Mouse (Mus musculus) hindbrain, embryonic 12.5 days (tissue): ENCODE results near the gene Camta1. TPM values are rescaled to one million over a fixed set of nuclear protein-coding genes. Genes with fewer than 3 reads are reported as not detected.

Experiments used
- ATAC-seq: fragments of 200-750 bp; cut with Nextera tagmentation; 2 replicates; pipeline ENCODE4 v1.8.0; 2017; ENCODE audit warnings: moderate TSS enrichment; ENCODE audit not compliant: low FRiP score
- H3K27ac ChIP-seq: fragments of 300-500 bp; sonication (generic); 2 replicates; pipeline ENCODE4 v1.5.1; 2016; ENCODE audit warnings: mild to moderate bottlenecking
- H3K27me3 ChIP-seq: fragments of 300-500 bp; sonication (generic); 2 replicates; pipeline ENCODE4 v1.6.1; 2016; ENCODE audit warnings: mild to moderate bottlenecking
- H3K36me3 ChIP-seq: fragments of 300-500 bp; sonication (generic); 2 replicates; pipeline ENCODE4 v1.6.1; 2016; ENCODE audit warnings: mild to moderate bottlenecking
- H3K4me1 ChIP-seq: fragments of 300-500 bp; sonication (generic); 2 replicates; pipeline ENCODE4 v1.6.1; 2016
- H3K4me2 ChIP-seq: fragments of 300-500 bp; sonication (generic); replicated peaks from 2 replicates; pipeline ENCODE4 v1.6.1; 2016; ENCODE audit warnings: mild to moderate bottlenecking
- H3K4me3 ChIP-seq: fragments of 300-500 bp; sonication (generic); 2 replicates; pipeline ENCODE4 v1.5.1; 2016; ENCODE audit warnings: mild to moderate bottlenecking
- H3K9ac ChIP-seq: fragments of 300-500 bp; sonication (generic); 2 replicates; pipeline ENCODE4 v1.6.1; 2016; ENCODE audit warnings: mild to moderate bottlenecking, moderate library complexity
- H3K9me3 ChIP-seq: fragments of 300-500 bp; sonication (generic); replicated peaks from 2 replicates; pipeline ENCODE4 v1.6.1; 2016; ENCODE audit warnings: mild to moderate bottlenecking
- WGBS: fragments of 180-500 bp; shearing (Covaris S2); methylation state at CpG from one replicate; pipeline ENCODE4 v1.1.7; 2016; 5-methylcytosine and 5-hydroxymethylcytosine counted together
- polyA plus RNA-seq: library from polyadenylated mRNA; unstranded; fragments of >200 nt; fragmentation: Nextera tagmentation; extraction: Ambion mirVana; gene quantifications from 2 replicates; pipeline ENCODE4 v1.2.1, GENCODE M21; 2016

The Camta1 gene
- polyA plus RNA-seq, 1 experiment from 2014 or later: 136 TPM

DNA sequence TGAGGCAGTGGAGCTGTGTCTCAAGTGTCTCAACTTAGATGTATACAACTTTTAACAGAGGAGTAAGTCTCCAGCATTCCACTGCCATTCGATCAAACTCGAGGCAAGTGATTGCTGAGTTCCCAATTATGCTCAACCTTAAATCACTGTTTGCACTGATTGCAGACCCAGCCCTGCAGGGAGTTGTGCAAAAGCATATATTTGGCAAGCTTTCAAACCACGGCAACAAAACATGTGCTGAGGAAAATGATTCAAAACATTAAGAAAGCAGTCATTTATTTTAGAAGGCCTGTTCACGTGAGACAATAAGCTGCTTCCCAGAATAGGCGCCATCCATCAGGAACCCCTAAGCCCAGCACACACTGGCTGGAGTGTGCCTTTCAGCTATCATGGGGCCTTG lies 91.0 kb downstream of the Camta1 start:
- Histone ChIP-seq H3K9ac (no peak overlapping the region), H3K4me3 (no peak overlapping the region), H3K27ac (no peak overlapping the region), H3K36me3 (no peaks in the 10 kb centered on the region), H3K9me3 (no peaks in the 10 kb centered on the region), H3K4me2 (no peak overlapping the region), H3K4me1 (peaks cover 9% of the 10 kb centered on the region; the same call in 1 of the 2 replicates), H3K27me3 (no peaks in the 10 kb centered on the region)
- no peak for ATAC-seq
- 75% methylated on average over 5 of the region's 5 CpGs for WGBS

DNA sequence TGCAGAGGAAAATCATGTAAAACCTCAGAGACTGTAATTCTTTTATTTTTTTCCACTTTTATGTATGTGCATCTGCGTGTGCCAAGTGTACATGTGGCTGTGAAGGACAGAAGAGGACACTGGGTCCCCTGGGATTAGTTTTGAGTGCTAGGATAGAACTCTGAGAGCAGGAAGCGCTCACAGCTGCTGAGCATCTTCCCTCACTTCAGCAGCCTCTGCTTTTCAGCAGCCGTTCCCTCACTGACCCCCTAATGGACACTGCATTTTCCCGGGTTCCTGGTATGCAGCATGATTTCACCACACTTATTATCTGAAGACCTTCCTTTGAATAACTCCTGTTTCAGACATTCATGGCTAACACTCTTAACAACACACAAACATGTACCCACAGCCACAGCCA lies 93.9 kb downstream of the Camta1 start:
- no peak for ATAC-seq
- peaks cover 21% of the 10 kb centered on the region for H3K4me1 ChIP-seq
- H3K36me3 ChIP-seq: no peaks in the 10 kb centered on the region
- H3K27ac ChIP-seq: no peak overlapping the region
- no peak overlapping the region for H3K4me3 ChIP-seq
- H3K9ac ChIP-seq: no peak overlapping the region
- H3K9me3 ChIP-seq: no peaks in the 10 kb centered on the region
- H3K4me2 ChIP-seq: no peak overlapping the region
- H3K27me3 ChIP-seq: no peaks in the 10 kb centered on the region
- 88% methylated on average over 4 of the region's 4 CpGs for WGBS

- Histone ChIP-seq H3K9ac (no peak overlapping the region), H3K9me3 (no peaks in the 10 kb centered on the region), H3K36me3 (no peaks in the 10 kb centered on the region), H3K4me1 (peaks cover 21% of the 10 kb centered on the region), H3K4me2 (no peak overlapping the region), H3K27me3 (no peaks in the 10 kb centered on the region), H3K27ac (no peak overlapping the region), H3K4me3 (no peak overlapping the region)
- 91% methylated on average over 8 of the region's 8 CpGs for WGBS
- no peak for ATAC-seq
Measured at GRCm38 (mm10) chr4:151767361-151767760, 94.3 kb downstream of the Camta1 start.

DNA sequence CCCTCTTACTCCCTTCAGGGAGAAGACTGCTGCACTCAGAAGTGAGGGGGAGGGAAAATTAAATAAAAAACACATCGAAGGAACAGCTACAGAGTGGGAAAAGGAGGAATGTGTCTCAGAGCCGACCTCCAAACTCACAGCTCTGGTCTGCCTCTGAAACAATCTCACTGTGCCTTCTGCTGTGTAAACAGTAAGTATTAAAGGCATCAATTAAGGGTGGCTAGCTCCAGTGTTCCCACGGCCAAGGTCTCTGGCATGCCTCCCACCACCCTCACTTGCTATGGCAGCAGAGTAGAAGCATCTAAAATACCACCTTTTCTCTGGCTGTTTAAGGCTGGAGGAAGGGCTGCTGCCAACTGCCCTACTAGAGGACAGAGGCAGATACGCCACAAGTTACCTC lies 96.3 kb downstream of the Camta1 start:
- no peak overlapping the region for H3K9ac ChIP-seq
- H3K4me3 ChIP-seq: no peak overlapping the region
- H3K4me2 ChIP-seq: no peak overlapping the region
- peaks cover 16% of the 10 kb centered on the region for H3K4me1 ChIP-seq
- no peaks in the 10 kb centered on the region for H3K27me3 ChIP-seq
- no peak for ATAC-seq
- 72% methylated on average over 4 of the region's 4 CpGs for WGBS
- no peaks in the 10 kb centered on the region for H3K9me3 ChIP-seq
- no peak overlapping the region for H3K27ac ChIP-seq
- H3K36me3 ChIP-seq: no peaks in the 10 kb centered on the region

- Histone ChIP-seq H3K4me3 (no peak overlapping the region), H3K9ac (no peak overlapping the region), H3K27me3 (no peaks in the 10 kb centered on the region), H3K36me3 (no peaks in the 10 kb centered on the region), H3K4me1 (peaks cover 16% of the 10 kb centered on the region), H3K9me3 (no peaks in the 10 kb centered on the region), H3K27ac (no peak overlapping the region), H3K4me2 (no peak overlapping the region)
- WGBS: 46% methylated on average over 6 of the region's 6 CpGs
- no peak for ATAC-seq
Measured at GRCm38 (mm10) chr4:151763928-151764327, 97.7 kb downstream of the Camta1 start.

GRCm38 (mm10) chr4:151759095-151759494 lies 102.6 kb downstream of the Camta1 start:
- WGBS: 82% methylated on average over 2 of the region's 2 CpGs
- no peaks in the 10 kb centered on the region for H3K36me3 ChIP-seq
- H3K4me3 ChIP-seq: no peak overlapping the region
- no peak overlapping the region for H3K4me2 ChIP-seq
- no peak overlapping the region for H3K9ac ChIP-seq
- peaks cover 20% of the 10 kb centered on the region for H3K4me1 ChIP-seq
- ATAC-seq: no peak
- H3K9me3 ChIP-seq: no peaks in the 10 kb centered on the region
- H3K27ac ChIP-seq: no peak overlapping the region
- H3K27me3 ChIP-seq: no peaks in the 10 kb centered on the region

- no peak for ATAC-seq
- Histone ChIP-seq H3K4me2 (no peak overlapping the region), H3K27me3 (no peaks in the 10 kb centered on the region), H3K9me3 (no peaks in the 10 kb centered on the region), H3K4me3 (no peak overlapping the region), H3K27ac (no peak overlapping the region), H3K9ac (no peak overlapping the region), H3K4me1 (peaks cover 28% of the 10 kb centered on the region), H3K36me3 (no peaks in the 10 kb centered on the region)
- 87% methylated on average over 13 of the region's 13 CpGs for WGBS
Measured at GRCm38 (mm10) chr4:151758337-151758736, 103.3 kb downstream of the Camta1 start.

- H3K4me1 ChIP-seq: peaks cover 37% of the 10 kb centered on the region
- 96% methylated on average over 3 of the region's 3 CpGs for WGBS
Measured at GRCm38 (mm10) chr4:151757261-151757660, 104.4 kb downstream of the Camta1 start.

GRCm38 (mm10) chr4:151756400-151756799 lies 105.3 kb downstream of the Camta1 start:
- Histone ChIP-seq H3K4me1 (peaks cover 43% of the 10 kb centered on the region), H3K9me3 (no peaks in the 10 kb centered on the region), H3K4me3 (no peak overlapping the region), H3K27ac (no peak overlapping the region), H3K36me3 (no peaks in the 10 kb centered on the region), H3K9ac (no peak overlapping the region), H3K4me2 (no peak overlapping the region), H3K27me3 (no peaks in the 10 kb centered on the region)
- WGBS: 77% methylated on average over 10 of the region's 10 CpGs
- ATAC-seq: no peak

More at GRCm38 (mm10) chr4:151757261-151757660, 104.4 kb downstream of the Camta1 start:
- no peak for ATAC-seq
- Histone ChIP-seq H3K4me2 (no peak overlapping the region), H3K9me3 (no peaks in the 10 kb centered on the region), H3K36me3 (no peaks in the 10 kb centered on the region), H3K9ac (no peak overlapping the region), H3K27ac (no peak overlapping the region), H3K27me3 (no peaks in the 10 kb centered on the region), H3K4me3 (no peak overlapping the region)

DNA sequence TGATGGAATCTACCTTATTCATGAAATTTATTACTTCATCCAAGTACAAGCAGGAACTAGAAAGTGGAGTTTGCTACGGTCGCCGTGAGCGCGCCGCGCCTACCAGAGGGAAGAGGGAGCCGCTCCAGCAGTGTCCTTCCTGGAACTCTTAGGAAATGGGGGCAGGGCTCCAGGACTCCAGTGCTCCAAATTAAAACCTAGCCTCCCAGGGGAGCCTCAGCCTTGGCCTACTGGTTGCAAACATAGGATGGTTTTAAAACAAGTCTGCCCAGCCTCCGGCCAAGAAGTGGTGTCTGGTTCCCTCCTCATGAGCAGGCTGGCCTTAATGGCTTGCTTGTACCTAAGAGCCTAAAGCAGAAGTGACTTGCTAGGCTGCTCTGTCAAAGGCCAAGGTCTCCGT lies 108.4 kb downstream of the Camta1 start:
- Histone ChIP-seq H3K27ac (no peak overlapping the region), H3K4me1 (peaks cover 43% of the 10 kb centered on the region)
- WGBS: 84% methylated on average over 10 of the region's 10 CpGs

DNA sequence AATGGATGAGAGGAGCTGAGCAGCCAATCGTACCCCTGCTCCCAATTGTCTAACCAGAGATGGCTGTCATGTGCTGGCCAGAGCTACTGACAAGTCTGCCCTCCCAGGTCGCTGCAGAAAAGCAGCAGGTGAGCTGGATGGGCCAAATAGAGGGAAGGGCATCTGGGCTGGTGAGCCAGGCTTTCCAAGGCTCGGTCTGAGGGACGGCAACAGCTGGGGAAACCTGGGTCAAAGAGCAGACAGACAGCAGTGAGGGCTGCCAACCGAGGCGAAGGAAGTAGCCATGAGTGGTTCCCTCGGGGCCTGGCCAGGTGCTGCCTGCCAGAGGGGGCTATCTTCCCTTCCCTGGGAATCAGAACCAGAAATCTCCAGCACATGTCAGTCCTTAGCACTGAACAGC lies 109.1 kb downstream of the Camta1 start:
- Histone ChIP-seq H3K4me2 (no peak overlapping the region), H3K27ac (no peak overlapping the region; the same call in 1 of the 2 replicates), H3K36me3 (no peaks in the 10 kb centered on the region), H3K4me3 (no peak overlapping the region), H3K9ac (no peak overlapping the region), H3K4me1 (peaks cover 43% of the 10 kb centered on the region), H3K27me3 (no peaks in the 10 kb centered on the region), H3K9me3 (no peaks in the 10 kb centered on the region)
- ATAC-seq: no peak
- 53% methylated on average over 7 of the region's 7 CpGs for WGBS

More for the DNA sequence above, 108.4 kb downstream of the Camta1 start:
- H3K9ac ChIP-seq: no peak overlapping the region
- H3K36me3 ChIP-seq: no peaks in the 10 kb centered on the region
- no peaks in the 10 kb centered on the region for H3K27me3 ChIP-seq
- H3K4me3 ChIP-seq: no peak overlapping the region
- ATAC-seq: no peak
- H3K9me3 ChIP-seq: no peaks in the 10 kb centered on the region
- H3K4me2 ChIP-seq: no peak overlapping the region

- no peak overlapping the region for H3K27ac ChIP-seq
- 88% methylated on average over 15 of the region's 15 CpGs for WGBS
- peaks cover 43% of the 10 kb centered on the region for H3K4me1 ChIP-seq
- H3K27me3 ChIP-seq: no peaks in the 10 kb centered on the region
- no peak overlapping the region for H3K4me3 ChIP-seq
- H3K9me3 ChIP-seq: no peaks in the 10 kb centered on the region
- no peaks in the 10 kb centered on the region for H3K36me3 ChIP-seq
- no peak overlapping the region for H3K9ac ChIP-seq
- ATAC-seq: no peak
- no peak overlapping the region for H3K4me2 ChIP-seq
Measured at GRCm38 (mm10) chr4:151751270-151751945, 110.3 kb downstream of the Camta1 start.

DNA sequence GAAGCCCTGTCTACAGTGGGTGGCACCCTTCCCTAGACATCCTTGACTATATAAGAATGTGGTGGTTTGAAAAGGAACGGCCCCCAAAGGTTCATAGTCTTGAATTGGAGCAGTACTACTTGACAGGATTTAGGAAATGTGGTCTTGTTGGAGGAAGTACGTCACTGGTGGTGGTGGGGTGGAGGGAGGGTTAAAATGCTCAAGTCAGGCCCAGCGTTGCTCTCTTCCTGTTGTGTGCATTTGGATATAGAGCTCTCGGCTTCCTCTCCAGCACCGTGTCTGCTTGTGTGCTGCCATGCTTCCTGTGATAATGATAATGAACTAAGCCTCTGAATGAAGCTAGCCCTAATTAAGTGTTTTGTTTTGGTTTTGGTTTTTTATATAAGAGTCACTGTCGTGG lies 114.0 kb downstream of the Camta1 start:
- ATAC-seq: no peak

More for the DNA sequence above, 114.0 kb downstream of the Camta1 start:
- WGBS: 88% methylated on average over 6 of the region's 6 CpGs
- no peak overlapping the region for H3K4me2 ChIP-seq
- no peaks in the 10 kb centered on the region for H3K27me3 ChIP-seq
- H3K9me3 ChIP-seq: no peaks in the 10 kb centered on the region
- peaks cover 15% of the 10 kb centered on the region for H3K4me1 ChIP-seq
- H3K27ac ChIP-seq: no peak overlapping the region
- no peak overlapping the region for H3K4me3 ChIP-seq
- H3K36me3 ChIP-seq: no peaks in the 10 kb centered on the region
- H3K9ac ChIP-seq: no peak overlapping the region
